Mouse (Mus musculus) bone marrow macrophage, adult 2 months (primary cell): ENCODE measurements around the gene E2f4. TPM values are rescaled to one million over a fixed set of nuclear protein-coding genes. Genes with fewer than 3 reads are reported as not detected.

Source experiments
- H3K27ac ChIP-seq: 2 replicates; pipeline ENCODE4 v1.5.1; 2012; ENCODE audit warnings: low read depth, low read length; ENCODE audit not compliant: insufficient read depth
- H3K4me1 ChIP-seq: 2 replicates; pipeline ENCODE4 v1.6.1; 2012; ENCODE audit warnings: low read length; ENCODE audit not compliant: control insufficient read depth, insufficient read depth
- H3K4me3 ChIP-seq: 2 replicates; pipeline ENCODE4 v1.5.1; 2012; ENCODE audit warnings: mild to moderate bottlenecking, low read length, moderate library complexity; ENCODE audit not compliant: insufficient read depth
- CTCF ChIP-seq: IDR thresholded peaks from 2 replicates; pipeline ENCODE4 v1.5.1; 2012; ENCODE audit warnings: low read depth, mild to moderate bottlenecking, low read length, moderate library complexity
- POLR2A ChIP-seq: IDR thresholded peaks from 2 replicates; pipeline ENCODE4 v1.6.1; 2012; ENCODE audit warnings: mild to moderate bottlenecking, low read depth, low read length, borderline replicate concordance
- polyA plus RNA-seq: library from polyadenylated mRNA; stranded (reverse); fragments of >200 nt; gene quantifications from 2 replicates; pipeline ENCODE4 v1.2.4, GENCODE M21; 2012; ENCODE audit not compliant: missing spikeins, insufficient read depth, insufficient read length

E2f4 gene
- polyA plus RNA-seq, 1 experiment, result 40.6 TPM

DNA sequence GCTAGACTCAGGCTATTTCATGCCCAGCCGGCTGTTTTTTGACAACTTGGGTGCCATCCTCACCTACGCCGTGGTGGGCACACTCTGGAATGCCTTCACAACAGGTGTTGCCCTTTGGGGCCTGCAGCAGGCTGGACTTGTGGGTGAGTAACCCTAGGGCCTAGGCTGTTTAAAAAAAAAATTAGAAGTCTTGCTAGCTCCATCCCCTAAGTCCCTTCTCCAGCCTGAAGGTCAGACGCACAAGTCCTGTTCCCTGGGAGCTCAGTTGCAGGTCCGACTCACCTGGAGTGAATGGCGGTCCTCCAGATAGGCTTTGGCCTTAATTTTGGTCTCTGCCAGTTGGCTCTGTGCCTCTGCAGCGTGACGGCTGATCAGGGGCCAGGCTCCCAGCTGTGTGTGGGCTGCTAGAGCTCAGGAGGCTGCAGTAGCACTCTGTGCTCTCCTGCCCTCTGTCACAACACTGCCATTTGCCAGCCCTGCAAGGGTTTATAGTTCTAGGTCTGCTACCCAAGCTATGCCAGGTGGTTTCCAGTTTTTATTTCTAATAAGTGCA is 56.2 kb downstream of the E2f4 start:
- Histone ChIP-seq H3K27ac (no peak overlapping the region), H3K4me3 (no peak overlapping the region), H3K4me1 (no peaks in the 10 kb centered on the region)
- TF ChIP-seq CTCF, result no peak

DNA sequence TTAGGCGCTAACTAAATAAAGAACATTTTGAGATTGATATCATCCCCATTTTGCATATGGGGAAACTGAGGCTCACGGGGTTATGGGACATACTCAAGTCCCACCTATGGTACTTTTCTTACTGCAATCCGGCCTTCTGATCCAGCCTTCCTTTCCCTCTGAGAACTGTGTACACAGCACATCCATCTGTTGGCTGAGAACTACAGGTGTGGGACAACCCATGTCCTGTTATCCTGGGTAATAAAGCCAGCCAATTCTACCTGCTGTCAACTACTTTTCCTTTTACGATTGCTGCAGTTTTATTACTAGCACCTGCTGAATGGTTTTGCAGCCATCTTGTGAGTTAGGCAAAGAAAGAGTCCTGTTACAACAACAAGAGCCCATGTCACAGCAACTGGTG is 57.1 kb downstream of the E2f4 start:
- no peak for TF ChIP-seq POLR2A
- no peak for TF ChIP-seq CTCF
- no peak overlapping the region for H3K27ac ChIP-seq

More for the DNA sequence above, 57.1 kb downstream of the E2f4 start:
- Histone ChIP-seq H3K4me3 (no peak overlapping the region), H3K4me1 (no peaks in the 10 kb centered on the region)

Other genes with a start within 250 kb of the E2f4 start
- not detected in 2 replicates for gene Ces3a, start 249.1 kb upstream of the E2f4 start, polyA plus RNA-seq
- gene Ces3b, start 213.9 kb upstream of the E2f4 start, polyA plus RNA-seq, result not detected in 2 replicates
- gene Ces4a, start 165.9 kb upstream of the E2f4 start, polyA plus RNA-seq, result not detected in 2 replicates
- gene Cbfb, start 127.0 kb upstream of the E2f4 start, polyA plus RNA-seq, result 124 and 130 TPM in 2 replicates
- 24.5 and 27.8 TPM in 2 replicates for gene D230025D16Rik, start 72.5 kb upstream of the E2f4 start, polyA plus RNA-seq
- gene B3gnt9, start 42.5 kb upstream of the E2f4 start, polyA plus RNA-seq, result 1.1 and 1.6 TPM in 2 replicates
- 23.6 and 26.2 TPM in 2 replicates for gene Tradd, start 33.1 kb upstream of the E2f4 start, polyA plus RNA-seq
- 6.5 and 6.8 TPM in 2 replicates for gene Fbxl8, start 33.0 kb upstream of the E2f4 start, polyA plus RNA-seq
- 4.7 and 5.0 TPM in 2 replicates for gene Hsf4, start 27.9 kb upstream of the E2f4 start, polyA plus RNA-seq
- 0.23 TPM in 1 of 2 replicates, not detected in the other for gene Nol3, start 21.5 kb upstream of the E2f4 start, polyA plus RNA-seq
- gene 4931428F04Rik, start 7.8 kb upstream of the E2f4 start, polyA plus RNA-seq, result 0.67 and 1.3 TPM in 2 replicates
- 0.95 and 1.1 TPM in 2 replicates for gene Exoc3l, start 1.6 kb upstream of the E2f4 start, polyA plus RNA-seq
- 1.5 and 2.6 TPM in 2 replicates for gene Elmo3, start 7.9 kb downstream of the E2f4 start, polyA plus RNA-seq
- 3.1 and 3.2 TPM in 2 replicates for gene Lrrc29, start 28.6 kb downstream of the E2f4 start, polyA plus RNA-seq
- 51.2 and 56.6 TPM in 2 replicates for gene Tmem208, start 28.7 kb downstream of the E2f4 start, polyA plus RNA-seq
- 16.5 and 18.0 TPM in 2 replicates for gene Fhod1, start 50.3 kb downstream of the E2f4 start, polyA plus RNA-seq
- 4.9 and 5.0 TPM in 2 replicates for gene Slc9a5, start 51.2 kb downstream of the E2f4 start, polyA plus RNA-seq
- 0.24 TPM in 1 of 2 replicates, not detected in the other for gene Plekhg4, start 75.6 kb downstream of the E2f4 start, polyA plus RNA-seq
- not detected in 2 replicates for gene Kctd19, start 115.8 kb downstream of the E2f4 start, polyA plus RNA-seq
- gene Lrrc36, start 115.9 kb downstream of the E2f4 start, polyA plus RNA-seq, result not detected in 2 replicates
- 1.2 and 1.6 TPM in 2 replicates for gene Tppp3, start 173.9 kb downstream of the E2f4 start, polyA plus RNA-seq
- 16.0 and 16.3 TPM in 2 replicates for gene Zdhhc1, start 199.2 kb downstream of the E2f4 start, polyA plus RNA-seq
- gene Hsd11b2, start 221.1 kb downstream of the E2f4 start, polyA plus RNA-seq, result not detected in 2 replicates